ENCODE assay signal across 8 mouse cellular contexts in the genomic region with DNA sequence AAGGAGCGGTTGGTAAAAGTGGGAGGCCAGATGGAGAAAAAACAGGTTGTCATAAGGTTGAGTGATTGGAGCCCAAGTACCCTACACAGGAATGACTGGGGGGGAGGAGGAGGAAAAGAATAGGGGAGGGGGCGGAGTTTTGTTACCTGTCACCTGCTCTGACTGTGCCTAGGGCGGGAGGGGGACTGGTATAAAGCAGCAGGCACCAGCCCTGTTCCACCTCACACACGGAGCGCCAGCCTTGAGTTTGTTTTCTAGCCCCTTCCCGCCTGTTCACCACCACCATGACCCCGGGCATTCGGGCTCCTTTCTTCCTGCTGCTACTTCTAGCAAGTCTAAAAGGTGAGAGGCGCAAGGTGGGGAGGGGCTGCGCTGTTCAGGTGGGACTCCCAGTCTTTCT. TPM values are rescaled to one million over a fixed set of nuclear protein-coding genes. Genes with fewer than 3 reads are reported as not detected.
DNase-seq lines count a peak whose midpoint lies in the region; ATAC-seq and TF ChIP-seq lines count a peak whose summit lies in the region.

A gene (plus strand): TSS at position 222 of the 400 bp plus-strand sequence.

- H3K4me3 ChIP-seq in C2C12 (ENCODE audit: insufficient read depth, poor library complexity, severe bottlenecking) = no peak within 1 kb of the TSS
- peak within 1 kb of the TSS; percentile 65 for H3K4me3 ChIP-seq in G1E (ENCODE audit: low read depth, low read length)
- peak within 1 kb of the TSS; percentile 48 for H3K4me3 ChIP-seq in hindbrain, embryonic 16.5 days (ENCODE audit: low read length)
- peak within 1 kb of the TSS; percentile 38 for H3K4me3 ChIP-seq in stomach, postnatal 0 days (ENCODE audit: low read depth, low read length)

- peak within 1 kb of the TSS; percentile 36 for H3K27ac ChIP-seq in hindbrain, embryonic 16.5 days (ENCODE audit: low read depth, low read length)
- peak within 1 kb of the TSS; percentile 77 for H3K27ac ChIP-seq in stomach, postnatal 0 days (replicated peaks)

- DNase-seq in G1E (ENCODE audit: low spot score) = no peak
- peak; percentile 74 to 77 for DNase-seq in lung, adult 18-20 months
- peak; percentile 89 for DNase-seq in stomach, postnatal 0 days (ENCODE audit: low spot score)
- no peak for DNase-seq in urinary bladder, postnatal 36 days (ENCODE audit: low spot score in 2 of 2)
- DNase-seq in gastrocnemius, postnatal 36 days = no peak
- DNase-seq in Muller cell, postnatal 12 days (ENCODE audit: inconsistent ontology term) = no peak

- no peak for ATAC-seq in G1E (ENCODE audit: extremely low read depth, insufficient number of reproducible peaks, low FRiP score, poor library complexity, severe bottlenecking)
- no peak for ATAC-seq in hindbrain, embryonic 16.5 days
- ATAC-seq in stomach, postnatal 0 days (ENCODE audit: low FRiP score, low TSS enrichment) = peak; percentile 58

- peak within 1 kb of the TSS; percentile 51 for H3K9ac ChIP-seq in hindbrain, embryonic 16.5 days (ENCODE audit: low read depth, low read length)
- H3K9ac ChIP-seq in stomach, postnatal 0 days (ENCODE audit: low read length) = peak within 1 kb of the TSS; percentile 55

- no peaks in the 10 kb centered on the region for H3K9me3 ChIP-seq in G1E (replicated peaks)
- H3K9me3 ChIP-seq in hindbrain, embryonic 16.5 days (ENCODE audit: control insufficient read depth, low read length) = no peaks in the 10 kb centered on the region
- no peaks in the 10 kb centered on the region for H3K9me3 ChIP-seq in stomach, postnatal 0 days (ENCODE audit: control insufficient read depth, low read length)

- TF ChIP-seq EP300 in stomach, postnatal 0 days (optimal IDR thresholded peaks at IDR 0.05) = no peak

- no peaks in the 10 kb centered on the region for H3K79me2 ChIP-seq in C2C12 (ENCODE audit: control insufficient read depth, insufficient read depth)

- intact Hi-C loops in gastrocnemius, postnatal 36 days (cut with DNase I) = no loop called here

- H3K27me3 ChIP-seq in C2C12 (ENCODE audit: control insufficient read depth, insufficient read depth, insufficient read length) (no peaks in the 10 kb centered on the region), G1E (ENCODE audit: insufficient read depth, low read length) (peaks cover 90% of the 10 kb centered on the region)
- H3K27me3 ChIP-seq in hindbrain, embryonic 16.5 days (replicated peaks; ENCODE audit: control insufficient read depth, insufficient read depth, low read length) = no peaks in the 10 kb centered on the region
- no peaks in the 10 kb centered on the region for H3K27me3 ChIP-seq in stomach, postnatal 0 days (ENCODE audit: control insufficient read depth, insufficient read depth, low read length)

- no peaks in the 10 kb centered on the region for H3K36me3 ChIP-seq in C2C12 (ENCODE audit: control insufficient read depth, insufficient read depth)
- H3K36me3 ChIP-seq in G1E (replicated peaks) = no peaks in the 10 kb centered on the region
- peaks cover 8% of the 10 kb centered on the region for H3K36me3 ChIP-seq in hindbrain, embryonic 16.5 days (ENCODE audit: control insufficient read depth, insufficient read depth, low read length)
- peaks cover 4% of the 10 kb centered on the region; the same call in 1 of the 2 replicates for H3K36me3 ChIP-seq in stomach, postnatal 0 days (ENCODE audit: control insufficient read depth, insufficient read depth, low read length)

- H3ac ChIP-seq in C2C12 (ENCODE audit: control insufficient read depth, insufficient read length, low read depth) = peak within 1 kb of the TSS; percentile 7

- H3K79me3 ChIP-seq in C2C12 (ENCODE audit: low read depth) = no peaks in the 10 kb centered on the region

- no peak for TF ChIP-seq CTCF in C2C12 (IDR thresholded peaks at IDR 0.05; ENCODE audit: control insufficient read depth, insufficient read depth, insufficient read length)
- no peak for TF ChIP-seq CTCF in G1E (IDR thresholded peaks at IDR 0.05; ENCODE audit: low read depth, low read length)
- no peak for TF ChIP-seq CTCF in stomach, postnatal 0 days (IDR thresholded peaks at IDR 0.05; ENCODE audit: low read depth)

- H3K4me1 ChIP-seq in G1E (ENCODE audit: insufficient read depth, low read depth, low read length) = peaks cover 45% of the 10 kb centered on the region
- H3K4me1 ChIP-seq in hindbrain, embryonic 16.5 days (ENCODE audit: control insufficient read depth, insufficient read depth, low read depth, low read length) = peaks cover 44% of the 10 kb centered on the region
- H3K4me1 ChIP-seq in stomach, postnatal 0 days (replicated peaks; ENCODE audit: control insufficient read depth, insufficient read depth) = peaks cover 3% of the 10 kb centered on the region; the same call in 1 of the 2 replicates

- 29% methylated on average over 10 of the region's 10 CpGs for WGBS in hindbrain, embryonic 16.5 days
- WGBS in stomach, postnatal 0 days = 31% methylated on average over 10 of the region's 10 CpGs

- peak within 1 kb of the TSS; percentile 75 for H3K4me2 ChIP-seq in hindbrain, embryonic 16.5 days (ENCODE audit: low read length)
- peak within 1 kb of the TSS; percentile 61 for H3K4me2 ChIP-seq in stomach, postnatal 0 days (replicated peaks; ENCODE audit: low read depth)

TF ChIP-seq in C2C12, 6 proteins besides CTCF, POLR2A, EP300 and RAD21:
- TF ChIP-seq MAX (IDR thresholded peaks at IDR 0.05) (no peak), USF1 (IDR thresholded peaks at IDR 0.05; ENCODE audit: low read depth) (no peak), CEBPB (IDR thresholded peaks at IDR 0.05; ENCODE audit: low read depth) (no peak), FOSL1 (IDR thresholded peaks at IDR 0.05; ENCODE audit: insufficient read depth, low read length, poor library complexity, severe bottlenecking) (no peak), MYOD1 (IDR thresholded peaks at IDR 0.05; ENCODE audit: control insufficient read depth, insufficient read length, low read depth) (no peak), MYOG (IDR thresholded peaks at IDR 0.05; ENCODE audit: control insufficient read depth, extremely low read depth, insufficient read length) (no peak)

RNA-seq across cellular contexts. Expression of the gene that starts here (rescaled TPM):
- polyA plus RNA-seq in C2C12 (2012; fragmentation: generic; extraction: Trizol) (0.20 TPM), G1E (2012) (not detected in 2 replicates)
- total RNA-seq in G1E (2014; fragmentation: Nextera tagmentation) (0.34 TPM in 1 of 2 replicates, not detected in the other), G1E (2017) (0.06 and 0.16 TPM in 2 replicates)
- 0.59 and 0.90 TPM in 2 replicates for polyA plus RNA-seq in hindbrain, embryonic 16.5 days (2015; fragmentation: Nextera tagmentation; extraction: Ambion mirVana)
- 212 and 255 TPM in 2 replicates for polyA plus RNA-seq in stomach, postnatal 0 days (2015; fragmentation: Nextera tagmentation; extraction: Ambion mirVana)
- total RNA-seq in gastrocnemius, postnatal 36 days (2021) = under 1 TPM; 0.20 TPM

Comparison
In these comparisons a context has a peak if more than half of its experiments do, and no peak if none do; other contexts are left out.
1. RNA of the gene that starts here (polyA plus RNA-seq): 212 to 255 TPM in stomach, postnatal 0 days; 0.59 to 0.90 TPM in hindbrain, embryonic 16.5 days, 0.20 TPM in C2C12 (single experiment) and not detected in G1E; every median in the first group is over 100 times any median in the second.
2. DNase-seq: peak in lung, adult 18-20 months (2 of 2) and stomach, postnatal 0 days (single experiment); none in G1E (single experiment), urinary bladder, postnatal 36 days (0 of 2), gastrocnemius, postnatal 36 days (0 of 2) and Muller cell, postnatal 12 days (single experiment).